Mouse (Mus musculus): ENCODE data around the gene Tdrkh.

- TF ChIP-seq GATA1 (IDR thresholded peaks at IDR 0.05; ENCODE audit: low read length), result no peak
- TF ChIP-seq TAL1 (IDR thresholded peaks at IDR 0.05; ENCODE audit: low read length), result no peak
These were observed 543 bp upstream of the Tdrkh start for GRCm38 (mm10) chr3:94412530-94412929.

Data from erythroblast, embryonic 14.5 days (primary cell).